Mouse (Mus musculus): ENCODE measurements around the gene Nr1d1.

Nr1d1 gene

DNA sequence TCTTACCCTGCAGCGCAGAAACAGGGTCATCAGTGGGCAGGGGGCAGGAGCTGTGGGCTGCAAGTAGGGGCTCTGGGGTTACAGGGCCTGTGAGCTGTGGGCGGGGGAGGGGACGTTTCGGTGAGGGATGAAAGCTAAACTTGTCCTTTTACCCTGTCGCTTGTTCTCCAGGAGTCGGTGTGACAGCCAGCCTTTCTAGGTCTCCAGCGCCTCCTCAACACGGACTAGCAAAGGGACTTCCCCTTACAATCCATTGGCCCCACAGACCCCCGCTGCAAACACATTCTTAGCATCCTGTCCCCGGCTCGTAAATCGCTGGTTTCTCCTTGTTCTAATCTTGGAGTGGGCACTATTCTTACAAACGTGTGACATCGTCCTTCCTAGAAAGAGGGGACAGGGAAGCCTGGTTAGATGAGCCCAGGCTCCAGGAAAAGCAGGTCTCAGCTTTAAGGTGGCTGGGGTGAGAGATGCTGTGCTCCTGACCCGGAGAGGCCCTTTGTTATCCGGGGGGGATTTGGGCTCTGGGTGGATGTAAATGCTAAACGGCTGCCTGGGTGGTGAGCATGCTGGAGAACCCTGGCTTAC, 7.6 kb upstream of the Nr1d1 start:
- Histone ChIP-seq H3K36me3 (ENCODE audit: control insufficient read depth, insufficient read depth, low read length, poor library complexity, severe bottlenecking) (no peaks in the 10 kb centered on the region), H3K27me3 (ENCODE audit: control insufficient read depth, insufficient read depth, low read length, poor library complexity, severe bottlenecking) (no peaks in the 10 kb centered on the region)
- no peak for DNase-seq (ENCODE audit: low read depth, low spot score)

DNA sequence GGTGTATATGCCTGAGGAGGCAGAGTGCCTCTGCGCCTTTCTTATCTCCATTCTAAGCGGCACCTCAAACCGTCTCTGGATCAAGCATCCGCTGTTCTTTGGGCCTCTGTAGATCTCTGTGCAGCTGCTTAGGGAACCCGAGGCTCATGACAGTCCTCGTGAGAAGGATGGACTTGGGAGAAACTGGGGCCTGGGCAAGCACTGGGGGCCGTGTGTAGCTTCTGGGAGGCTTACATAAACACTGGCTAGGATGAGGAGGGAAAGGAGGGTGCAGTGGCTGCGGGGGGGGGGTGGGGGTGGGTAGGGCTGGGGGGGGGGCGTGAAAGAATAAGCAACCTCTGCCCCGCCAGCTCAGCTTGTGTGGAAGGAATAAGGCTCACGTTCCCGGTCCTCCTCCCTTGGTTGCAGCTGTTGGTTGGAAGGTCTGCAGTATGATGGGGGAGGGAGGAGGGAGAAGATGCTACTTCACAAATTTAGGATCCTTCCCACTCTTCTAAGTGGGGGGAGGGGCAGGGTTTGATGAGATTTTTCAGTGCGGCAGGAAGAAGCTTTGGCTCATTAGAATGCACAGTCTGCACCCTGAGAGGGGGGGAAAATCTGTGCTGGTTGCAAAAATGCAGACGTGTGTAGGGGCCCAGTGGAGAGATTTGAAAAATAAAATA, 6.8 kb upstream of the Nr1d1 start:
- DNase-seq (ENCODE audit: low read depth, low spot score): no peak
- no peaks in the 10 kb centered on the region for H3K36me3 ChIP-seq (ENCODE audit: control insufficient read depth, insufficient read depth, low read length, poor library complexity, severe bottlenecking)
- no peaks in the 10 kb centered on the region for H3K27me3 ChIP-seq (ENCODE audit: control insufficient read depth, insufficient read depth, low read length, poor library complexity, severe bottlenecking)

DNA sequence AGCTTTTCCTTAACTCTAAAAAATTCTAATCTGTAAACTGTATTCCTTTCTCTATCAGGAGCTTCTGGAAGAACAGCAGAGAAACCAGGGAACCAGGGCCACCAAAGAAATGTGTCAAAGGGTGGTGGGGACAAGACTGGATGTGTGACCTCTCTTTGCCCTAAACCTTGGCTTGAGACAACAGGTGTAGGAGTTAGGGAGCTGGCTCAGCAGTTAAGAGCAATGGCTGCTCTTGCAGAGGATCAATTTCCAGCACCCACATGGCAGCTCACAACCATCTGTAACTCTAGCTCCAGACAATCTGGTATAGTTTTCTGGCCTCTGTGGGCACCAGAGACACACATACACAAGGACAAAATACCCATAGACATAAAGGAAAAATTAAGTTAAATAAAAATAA, 2.8 kb upstream of the Nr1d1 start:
- DNase-seq (ENCODE audit: low read depth, low spot score): no peak
- Histone ChIP-seq H3K27me3 (ENCODE audit: control insufficient read depth, insufficient read depth, low read length, poor library complexity, severe bottlenecking) (no peaks in the 10 kb centered on the region), H3K36me3 (ENCODE audit: control insufficient read depth, insufficient read depth, low read length, poor library complexity, severe bottlenecking) (no peaks in the 10 kb centered on the region)

- no peaks in the 10 kb centered on the region for H3K36me3 ChIP-seq (ENCODE audit: control insufficient read depth, insufficient read depth, low read length, poor library complexity, severe bottlenecking)
- no peak for DNase-seq (ENCODE audit: low read depth, low spot score)
- H3K27me3 ChIP-seq (ENCODE audit: control insufficient read depth, insufficient read depth, low read length, poor library complexity, severe bottlenecking): no peaks in the 10 kb centered on the region
Observed at GRCm38 (mm10) chr11:98776843-98777590, 1.9 kb upstream of the Nr1d1 start.

DNA sequence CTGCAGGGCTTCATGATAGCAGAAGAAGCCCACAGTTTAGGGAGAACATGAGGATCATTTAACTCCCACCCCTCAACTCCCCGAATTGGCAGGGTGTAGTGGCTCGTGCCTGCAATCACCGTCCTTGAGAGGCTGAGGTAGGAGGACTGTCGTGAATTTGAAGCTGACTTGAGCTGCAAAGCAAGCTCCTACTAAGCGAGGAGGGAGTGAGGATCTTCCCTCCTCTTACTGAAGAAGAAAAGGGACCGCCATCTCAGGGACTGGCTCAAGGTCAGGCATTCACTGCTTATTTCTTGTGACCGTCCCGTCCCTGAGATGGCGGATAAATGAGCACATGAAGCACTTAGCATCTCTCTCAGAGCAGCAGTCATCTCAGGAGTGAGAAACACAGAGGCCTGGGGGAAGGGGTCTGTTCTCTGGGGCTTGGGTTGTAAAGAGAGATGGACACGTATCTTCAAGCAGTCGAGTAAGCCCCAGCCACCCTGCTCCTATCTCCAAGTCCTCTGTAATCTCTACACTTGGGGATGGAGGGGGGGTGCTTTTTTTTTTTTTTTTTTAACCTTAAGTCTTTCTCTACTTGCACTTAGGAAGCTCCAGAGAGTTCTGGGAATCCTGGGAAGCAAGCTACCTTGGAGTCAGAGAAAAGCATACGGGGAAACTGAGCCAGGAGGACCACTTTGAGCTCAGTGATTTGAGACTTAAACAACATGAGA, 1.1 kb upstream of the Nr1d1 start:
- no peaks in the 10 kb centered on the region for H3K36me3 ChIP-seq (ENCODE audit: control insufficient read depth, insufficient read depth, low read length, poor library complexity, severe bottlenecking)
- no peaks in the 10 kb centered on the region for H3K27me3 ChIP-seq (ENCODE audit: control insufficient read depth, insufficient read depth, low read length, poor library complexity, severe bottlenecking)
- DNase-seq (ENCODE audit: low read depth, low spot score): no peak

- Histone ChIP-seq H3K27me3 (ENCODE audit: control insufficient read depth, insufficient read depth, low read length, poor library complexity, severe bottlenecking) (no peaks in the 10 kb centered on the region), H3K36me3 (ENCODE audit: control insufficient read depth, insufficient read depth, low read length, poor library complexity, severe bottlenecking) (no peaks in the 10 kb centered on the region)
- peak; percentile 79 for DNase-seq (ENCODE audit: low read depth, low spot score)
Observed at GRCm38 (mm10) chr11:98775348-98776051, 367 bp upstream of the Nr1d1 start.

GRCm38 (mm10) chr11:98773635-98774295, 1.4 kb downstream of the Nr1d1 start:
- DNase-seq (ENCODE audit: low read depth, low spot score): peak; percentile 96
- Histone ChIP-seq H3K27me3 (ENCODE audit: control insufficient read depth, insufficient read depth, low read length, poor library complexity, severe bottlenecking) (no peaks in the 10 kb centered on the region), H3K36me3 (ENCODE audit: control insufficient read depth, insufficient read depth, low read length, poor library complexity, severe bottlenecking) (no peaks in the 10 kb centered on the region)

GRCm38 (mm10) chr11:98772667-98773171, 2.4 kb downstream of the Nr1d1 start:
- Histone ChIP-seq H3K27me3 (ENCODE audit: control insufficient read depth, insufficient read depth, low read length, poor library complexity, severe bottlenecking) (no peaks in the 10 kb centered on the region), H3K36me3 (ENCODE audit: control insufficient read depth, insufficient read depth, low read length, poor library complexity, severe bottlenecking) (no peaks in the 10 kb centered on the region)
- DNase-seq (ENCODE audit: low read depth, low spot score): peak; percentile 67

DNA sequence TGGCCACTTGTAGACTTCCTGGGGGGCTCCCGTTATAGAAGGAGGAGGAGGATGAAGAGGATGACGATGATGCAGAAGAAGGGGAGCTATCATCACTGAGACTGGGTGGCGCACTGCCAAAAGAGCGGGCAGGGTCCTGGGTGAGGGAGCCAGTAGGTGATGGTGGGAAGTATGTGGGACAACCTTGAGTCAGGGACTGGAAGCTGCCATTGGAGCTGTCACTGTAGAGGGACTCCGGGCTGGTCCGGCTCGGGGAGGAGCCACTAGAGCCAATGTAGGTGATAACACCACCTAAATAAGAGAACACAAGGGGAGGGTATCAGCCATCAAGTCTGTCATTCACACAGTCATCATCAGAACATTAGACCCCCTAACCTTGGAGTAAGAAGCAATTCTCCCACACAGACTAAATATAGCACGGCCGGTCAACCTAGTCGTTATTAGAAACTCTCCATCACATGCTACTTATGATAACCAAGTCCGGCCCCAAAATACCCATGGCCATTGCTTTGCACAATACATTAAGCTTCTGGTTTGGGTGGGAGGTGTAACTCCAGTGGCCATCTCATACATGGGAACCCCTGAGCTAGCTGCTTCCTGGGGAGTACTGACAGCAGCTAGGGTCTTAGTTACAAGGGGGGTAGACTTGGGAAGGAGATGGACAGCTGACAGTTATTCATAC, 3.1 kb downstream of the Nr1d1 start:
- no peak for DNase-seq (ENCODE audit: low read depth, low spot score)
- H3K27me3 ChIP-seq (ENCODE audit: control insufficient read depth, insufficient read depth, low read length, poor library complexity, severe bottlenecking): no peaks in the 10 kb centered on the region
- no peaks in the 10 kb centered on the region for H3K36me3 ChIP-seq (ENCODE audit: control insufficient read depth, insufficient read depth, low read length, poor library complexity, severe bottlenecking)

DNA sequence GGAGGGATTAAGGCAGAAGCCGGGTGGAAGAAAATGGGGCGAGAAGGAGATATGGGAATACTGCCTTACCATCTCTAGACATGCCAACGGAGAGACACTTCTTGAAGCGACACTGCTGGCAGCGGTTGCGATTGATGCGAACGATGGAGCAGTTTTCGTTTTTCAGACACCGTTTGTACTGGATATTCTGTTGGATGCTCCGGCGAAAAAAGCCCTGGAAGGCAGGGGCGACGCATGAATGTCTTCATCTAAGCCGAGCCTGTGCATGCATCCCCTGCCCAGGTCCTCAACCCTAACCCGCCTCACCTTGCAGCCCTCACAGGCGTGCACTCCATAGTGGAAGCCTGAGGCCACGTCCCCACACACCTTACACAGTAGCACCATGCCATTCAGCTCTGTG, 4.0 kb downstream of the Nr1d1 start:
- DNase-seq (ENCODE audit: low read depth, low spot score): no peak
- Histone ChIP-seq H3K36me3 (ENCODE audit: control insufficient read depth, insufficient read depth, low read length, poor library complexity, severe bottlenecking) (no peaks in the 10 kb centered on the region), H3K27me3 (ENCODE audit: control insufficient read depth, insufficient read depth, low read length, poor library complexity, severe bottlenecking) (no peaks in the 10 kb centered on the region)

DNA sequence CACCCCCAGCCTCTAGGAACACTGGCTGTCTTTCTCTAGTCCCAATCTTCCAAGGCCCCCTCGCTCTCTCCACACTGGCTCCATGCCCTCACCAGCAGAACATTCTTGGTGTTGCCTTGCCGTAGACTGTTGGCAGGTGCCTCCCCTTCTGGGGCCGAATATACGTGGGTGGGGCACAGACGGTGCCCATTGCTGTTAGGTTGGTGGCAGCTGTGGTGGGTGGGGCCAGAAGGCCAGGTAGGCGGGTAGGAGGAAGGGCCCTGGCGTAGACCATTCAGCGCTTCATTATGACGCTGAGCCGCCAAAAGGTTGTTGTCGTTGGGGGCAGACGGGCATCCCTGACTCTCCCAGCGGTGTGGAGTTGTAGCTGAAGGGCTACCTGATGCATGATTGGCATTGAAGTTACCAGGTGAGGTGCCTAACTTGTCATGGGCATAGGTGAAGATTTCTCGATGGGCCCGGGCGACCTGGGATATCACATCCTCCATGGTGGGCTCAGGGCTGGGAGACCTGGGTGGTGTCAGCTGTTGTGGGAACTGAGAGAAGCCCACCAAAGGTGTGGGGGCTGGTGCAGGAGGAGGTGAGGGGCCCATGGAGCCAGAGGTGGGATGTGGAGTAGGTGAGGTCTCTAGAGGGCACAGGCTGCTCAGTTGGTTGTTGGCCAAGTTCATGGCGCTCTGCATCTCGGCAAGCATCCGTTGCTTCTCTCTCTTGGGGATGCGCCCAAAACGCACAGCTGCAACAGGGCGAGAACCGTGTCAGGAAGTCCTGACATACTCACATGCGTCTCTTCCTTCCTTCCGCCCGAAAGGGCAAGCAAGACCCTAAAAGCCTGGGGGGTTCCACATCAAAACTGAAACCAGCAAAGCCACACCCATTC, 4.8 kb downstream of the Nr1d1 start:
- Histone ChIP-seq H3K36me3 (ENCODE audit: control insufficient read depth, insufficient read depth, low read length, poor library complexity, severe bottlenecking) (no peaks in the 10 kb centered on the region), H3K27me3 (ENCODE audit: control insufficient read depth, insufficient read depth, low read length, poor library complexity, severe bottlenecking) (no peaks in the 10 kb centered on the region)
- DNase-seq (ENCODE audit: low read depth, low spot score): peak; percentile 73

- no peaks in the 10 kb centered on the region for H3K27me3 ChIP-seq (ENCODE audit: control insufficient read depth, insufficient read depth, low read length, poor library complexity, severe bottlenecking)
- no peak for DNase-seq (ENCODE audit: low read depth, low spot score)
- no peaks in the 10 kb centered on the region for H3K36me3 ChIP-seq (ENCODE audit: control insufficient read depth, insufficient read depth, low read length, poor library complexity, severe bottlenecking)
Observed at GRCm38 (mm10) chr11:98769007-98769954, 5.9 kb downstream of the Nr1d1 start.

Measured in splenic B cell, adult 2 months (primary cell).